Mouse (Mus musculus): Measurements from ENCODE around the gene Clcf1. TPM values are rescaled to one million over a fixed set of nuclear protein-coding genes. Genes with fewer than 3 reads are reported as not detected.

Gene Clcf1
- polyA plus RNA-seq, 1 experiment from 2014 or later = 5.7 TPM

GRCm38 (mm10) chr19:4220416-4220815 lies 6.4 kb downstream of the Clcf1 start:
- no peak overlapping the region; the same call in 1 of the 2 replicates for H3K4me2 ChIP-seq (replicated peaks; ENCODE audit: low read depth, low read length)

GRCm38 (mm10) chr19:4220957-4221743 lies 7.1 kb downstream of the Clcf1 start:
- H3K4me3 ChIP-seq (ENCODE audit: low read length) = no peak overlapping the region
- no peaks in the 10 kb centered on the region for H3K27me3 ChIP-seq (ENCODE audit: control insufficient read depth, insufficient read depth, low read length)
- no peaks in the 10 kb centered on the region for H3K9me3 ChIP-seq (ENCODE audit: control insufficient read depth, low read length)
- peaks cover 42% of the 10 kb centered on the region for H3K4me1 ChIP-seq (ENCODE audit: control insufficient read depth, insufficient read depth, low read length)
- peak overlapping the region; percentile 24; the same call in 1 of the 2 replicates for H3K4me2 ChIP-seq (replicated peaks; ENCODE audit: low read depth, low read length)
- ATAC-seq (ENCODE audit: low FRiP score, low TSS enrichment) = peak; percentile 9; the same call in 1 of the 2 replicates
- WGBS = 20% methylated on average over 14 of the region's 14 CpGs
- H3K9ac ChIP-seq (ENCODE audit: low read depth, low read length) = no peak overlapping the region; the same call in 1 of the 2 replicates
- peaks cover 5% of the 10 kb centered on the region; the same call in 1 of the 2 replicates for H3K36me3 ChIP-seq (ENCODE audit: control insufficient read depth, insufficient read depth, low read length)
- peak overlapping the region; percentile 61; the same call in 1 of the 2 replicates for H3K27ac ChIP-seq (ENCODE audit: low read depth, low read length)

More at GRCm38 (mm10) chr19:4220416-4220815, 6.4 kb downstream of the Clcf1 start:
- no peak; the same call in 1 of the 2 replicates for ATAC-seq (ENCODE audit: low FRiP score, low TSS enrichment)
- 0 out of 2 replicates have a peak overlapping the region, but pooled peaks have one; percentile 61 for H3K27ac ChIP-seq (ENCODE audit: low read depth, low read length)
- H3K9ac ChIP-seq (ENCODE audit: low read depth, low read length) = 0 out of 2 replicates have a peak overlapping the region, but pooled peaks have one; percentile 14
- WGBS = 55% methylated on average over 2 of the region's 4 CpGs
- peaks cover 48% of the 10 kb centered on the region for H3K4me1 ChIP-seq (ENCODE audit: control insufficient read depth, insufficient read depth, low read length)
- no peaks in the 10 kb centered on the region for H3K9me3 ChIP-seq (ENCODE audit: control insufficient read depth, low read length)
- H3K36me3 ChIP-seq (ENCODE audit: control insufficient read depth, insufficient read depth, low read length) = peaks cover 5% of the 10 kb centered on the region; the same call in 1 of the 2 replicates
- no peaks in the 10 kb centered on the region for H3K27me3 ChIP-seq (ENCODE audit: control insufficient read depth, insufficient read depth, low read length)
- H3K4me3 ChIP-seq (ENCODE audit: low read length) = no peak overlapping the region

GRCm38 (mm10) chr19:4222165-4222564 lies 8.1 kb downstream of the Clcf1 start:
- Histone ChIP-seq H3K4me3 (ENCODE audit: low read length) (no peak overlapping the region), H3K9ac (ENCODE audit: low read depth, low read length) (no peak overlapping the region), H3K36me3 (ENCODE audit: control insufficient read depth, insufficient read depth, low read length) (peaks cover 5% of the 10 kb centered on the region; the same call in 1 of the 2 replicates), H3K4me1 (ENCODE audit: control insufficient read depth, insufficient read depth, low read length) (peaks cover 32% of the 10 kb centered on the region), H3K27ac (ENCODE audit: low read depth, low read length) (peak overlapping the region; percentile 47; the same call in 1 of the 2 replicates), H3K27me3 (ENCODE audit: control insufficient read depth, insufficient read depth, low read length) (no peaks in the 10 kb centered on the region), H3K9me3 (ENCODE audit: control insufficient read depth, low read length) (no peaks in the 10 kb centered on the region), H3K4me2 (replicated peaks; ENCODE audit: low read depth, low read length) (no peak overlapping the region)
- WGBS = 59% methylated on average over 11 of the region's 11 CpGs
- no peak for ATAC-seq (ENCODE audit: low FRiP score, low TSS enrichment)

- H3K4me2 ChIP-seq (replicated peaks; ENCODE audit: low read depth, low read length) = no peak overlapping the region
- H3K9ac ChIP-seq (ENCODE audit: low read depth, low read length) = no peak overlapping the region
- H3K27ac ChIP-seq (ENCODE audit: low read depth, low read length) = no peak overlapping the region
- no peak for ATAC-seq (ENCODE audit: low FRiP score, low TSS enrichment)
- H3K9me3 ChIP-seq (ENCODE audit: control insufficient read depth, low read length) = no peaks in the 10 kb centered on the region
- H3K4me1 ChIP-seq (ENCODE audit: control insufficient read depth, insufficient read depth, low read length) = peaks cover 28% of the 10 kb centered on the region
- peaks cover 5% of the 10 kb centered on the region; the same call in 1 of the 2 replicates for H3K36me3 ChIP-seq (ENCODE audit: control insufficient read depth, insufficient read depth, low read length)
- 92% methylated on average over 7 of the region's 7 CpGs for WGBS
- H3K4me3 ChIP-seq (ENCODE audit: low read length) = no peak overlapping the region
- H3K27me3 ChIP-seq (ENCODE audit: control insufficient read depth, insufficient read depth, low read length) = no peaks in the 10 kb centered on the region
Measured at GRCm38 (mm10) chr19:4226779-4227178, 12.7 kb downstream of the Clcf1 start.

- H3K27me3 ChIP-seq (ENCODE audit: control insufficient read depth, insufficient read depth, low read length) = no peaks in the 10 kb centered on the region
- no peak for ATAC-seq (ENCODE audit: low FRiP score, low TSS enrichment)
- H3K27ac ChIP-seq (ENCODE audit: low read depth, low read length) = no peak overlapping the region
- H3K9me3 ChIP-seq (ENCODE audit: control insufficient read depth, low read length) = no peaks in the 10 kb centered on the region
- no peak overlapping the region for H3K9ac ChIP-seq (ENCODE audit: low read depth, low read length)
- H3K4me3 ChIP-seq (ENCODE audit: low read length) = no peak overlapping the region
- peaks cover 24% of the 10 kb centered on the region for H3K4me1 ChIP-seq (ENCODE audit: control insufficient read depth, insufficient read depth, low read length)
- H3K36me3 ChIP-seq (ENCODE audit: control insufficient read depth, insufficient read depth, low read length) = peaks cover 1% of the 10 kb centered on the region; the same call in 1 of the 2 replicates
- WGBS = 74% methylated on average over 5 of the region's 5 CpGs
- no peak overlapping the region for H3K4me2 ChIP-seq (replicated peaks; ENCODE audit: low read depth, low read length)
Measured at GRCm38 (mm10) chr19:4227446-4227845, 13.4 kb downstream of the Clcf1 start.

- no peak overlapping the region for H3K27ac ChIP-seq (ENCODE audit: low read depth, low read length)
- H3K27me3 ChIP-seq (ENCODE audit: control insufficient read depth, insufficient read depth, low read length) = no peaks in the 10 kb centered on the region
- no peaks in the 10 kb centered on the region for H3K36me3 ChIP-seq (ENCODE audit: control insufficient read depth, insufficient read depth, low read length)
- H3K4me2 ChIP-seq (replicated peaks; ENCODE audit: low read depth, low read length) = no peak overlapping the region
- peaks cover 23% of the 10 kb centered on the region for H3K4me1 ChIP-seq (ENCODE audit: control insufficient read depth, insufficient read depth, low read length)
- ATAC-seq (ENCODE audit: low FRiP score, low TSS enrichment) = peak; percentile 22; the same call in 1 of the 2 replicates
- no peaks in the 10 kb centered on the region for H3K9me3 ChIP-seq (ENCODE audit: control insufficient read depth, low read length)
- WGBS = 24% methylated on average over 8 of the region's 8 CpGs
- H3K4me3 ChIP-seq (ENCODE audit: low read length) = no peak overlapping the region
- no peak overlapping the region for H3K9ac ChIP-seq (ENCODE audit: low read depth, low read length)
Measured at GRCm38 (mm10) chr19:4227894-4228678, 14.0 kb downstream of the Clcf1 start.

- no peaks in the 10 kb centered on the region for H3K27me3 ChIP-seq (ENCODE audit: control insufficient read depth, insufficient read depth, low read length)
- no peak overlapping the region for H3K4me2 ChIP-seq (replicated peaks; ENCODE audit: low read depth, low read length)
- no peaks in the 10 kb centered on the region for H3K9me3 ChIP-seq (ENCODE audit: control insufficient read depth, low read length)
- H3K36me3 ChIP-seq (ENCODE audit: control insufficient read depth, insufficient read depth, low read length) = no peaks in the 10 kb centered on the region
- no peak overlapping the region for H3K27ac ChIP-seq (ENCODE audit: low read depth, low read length)
- ATAC-seq (ENCODE audit: low FRiP score, low TSS enrichment) = no peak
- no peak overlapping the region for H3K4me3 ChIP-seq (ENCODE audit: low read length)
- H3K9ac ChIP-seq (ENCODE audit: low read depth, low read length) = no peak overlapping the region
- WGBS = 78% methylated on average over 4 of the region's 4 CpGs
- peaks cover 23% of the 10 kb centered on the region for H3K4me1 ChIP-seq (ENCODE audit: control insufficient read depth, insufficient read depth, low read length)
Measured at GRCm38 (mm10) chr19:4228891-4229290, 14.9 kb downstream of the Clcf1 start.

- Histone ChIP-seq H3K9ac (ENCODE audit: low read depth, low read length) (no peak overlapping the region; the same call in 1 of the 2 replicates), H3K27ac (ENCODE audit: low read depth, low read length) (no peak overlapping the region; the same call in 1 of the 2 replicates), H3K4me3 (ENCODE audit: low read length) (no peak overlapping the region), H3K4me2 (replicated peaks; ENCODE audit: low read depth, low read length) (0 out of 2 replicates have a peak overlapping the region, but pooled peaks have one; percentile 8), H3K36me3 (ENCODE audit: control insufficient read depth, insufficient read depth, low read length) (no peaks in the 10 kb centered on the region), H3K27me3 (ENCODE audit: control insufficient read depth, insufficient read depth, low read length) (no peaks in the 10 kb centered on the region), H3K9me3 (ENCODE audit: control insufficient read depth, low read length) (no peaks in the 10 kb centered on the region), H3K4me1 (ENCODE audit: control insufficient read depth, insufficient read depth, low read length) (peaks cover 23% of the 10 kb centered on the region)
- WGBS = 25% methylated on average over 9 of the region's 9 CpGs
- ATAC-seq (ENCODE audit: low FRiP score, low TSS enrichment) = peak; percentile 53
Measured at GRCm38 (mm10) chr19:4229451-4230076, 15.5 kb downstream of the Clcf1 start.
